Mouse (Mus musculus) layer of hippocampus, adult 8-10 months (tissue): ENCODE data around the gene Capn5. TPM values are rescaled to one million over a fixed set of nuclear protein-coding genes. Genes with fewer than 3 reads are reported as not detected.
A peak's percentile ranks its signal among the peaks of the same experiment; 100 is the strongest.

Experiments used
- DNase-seq, 2 experiments: peaks; one replicate each; pipeline ENCODE4 v3.0.0; 2022; ENCODE audit warnings: low spot score in 2 of 2
- total RNA-seq, 4 experiments: library from RNA; stranded (reverse); gene quantifications; 2 replicates each; pipeline ENCODE4 v1.2.4; 2022

The Capn5 gene
- total RNA-seq, 4 experiments from 2014 or later: 37.9 to 46.5 (median 40.4) TPM

- no peak for DNase-seq
Observed at GRCm38 (mm10) chr7:98148721-98149407, 29.2 kb downstream of the Capn5 start.

- no peak for DNase-seq
Observed at GRCm38 (mm10) chr7:98147766-98148165, 30.3 kb downstream of the Capn5 start.

GRCm38 (mm10) chr7:98146447-98146845 is 31.6 kb downstream of the Capn5 start:
- DNase-seq: no peak

GRCm38 (mm10) chr7:98145842-98146446 is 32.1 kb downstream of the Capn5 start:
- peak in 1 of 2 experiments; percentile 50 for DNase-seq

- no peak for DNase-seq
Observed at GRCm38 (mm10) chr7:98145402-98145801, 32.7 kb downstream of the Capn5 start, which contains the start of gene Omp. Omp (minus strand) TSS chr7:98145502.

GRCm38 (mm10) chr7:98142648-98143047 is 35.4 kb downstream of the Capn5 start:
- DNase-seq: no peak

GRCm38 (mm10) chr7:98142247-98142646 is 35.8 kb downstream of the Capn5 start:
- DNase-seq: no peak

- no peak for DNase-seq
Observed at GRCm38 (mm10) chr7:98141206-98141605, 36.9 kb downstream of the Capn5 start.

GRCm38 (mm10) chr7:98140597-98140996 is 37.5 kb downstream of the Capn5 start:
- no peak for DNase-seq

- DNase-seq: no peak
Observed at GRCm38 (mm10) chr7:98139216-98139615, 38.9 kb downstream of the Capn5 start.

- DNase-seq: no peak
Observed at GRCm38 (mm10) chr7:98137995-98138394, 40.1 kb downstream of the Capn5 start.

- no peak for DNase-seq
Observed at GRCm38 (mm10) chr7:98137583-98137982, 40.5 kb downstream of the Capn5 start.

GRCm38 (mm10) chr7:98131751-98132150 is 46.3 kb downstream of the Capn5 start:
- no peak for DNase-seq

- DNase-seq: no peak
Observed at GRCm38 (mm10) chr7:98125473-98125872, 52.6 kb downstream of the Capn5 start.

GRCm38 (mm10) chr7:98124701-98125100 is 53.4 kb downstream of the Capn5 start:
- no peak for DNase-seq

- no peak for DNase-seq
Observed at GRCm38 (mm10) chr7:98121673-98122072, 56.4 kb downstream of the Capn5 start.

GRCm38 (mm10) chr7:98121241-98121640 is 56.8 kb downstream of the Capn5 start:
- no peak for DNase-seq

GRCm38 (mm10) chr7:98120325-98120724 is 57.7 kb downstream of the Capn5 start:
- peak; percentile 49 to 73 for DNase-seq

- DNase-seq: no peak
Observed at GRCm38 (mm10) chr7:98119961-98120232, 58.2 kb downstream of the Capn5 start.

GRCm38 (mm10) chr7:98119179-98119960 is 58.7 kb downstream of the Capn5 start, which contains the start of gene Myo7a:
Myo7a (minus strand) TSS chr7:98119524.
- DNase-seq: no peak

GRCm38 (mm10) chr7:98117012-98117660 is 60.9 kb downstream of the Capn5 start:
- no peak for DNase-seq

- no peak for DNase-seq
Observed at GRCm38 (mm10) chr7:98114656-98115055, 63.4 kb downstream of the Capn5 start.
